Mouse (Mus musculus) large intestine, adult 2 months (tissue): ENCODE measurements around the gene Grsf1. TPM values are rescaled to one million over a fixed set of nuclear protein-coding genes. Genes with fewer than 3 reads are reported as not detected.

Experiments used
- DNase-seq: peaks from one replicate; pipeline ENCODE4 v3.0.0-alpha.2; 2012; ENCODE audit warnings: low read depth, low spot score
- whole genome bisulfite sequencing: fragments of 180-500 bp; shearing (Covaris S2); methylation state at CpG from one replicate; pipeline ENCODE4 v1.1.7; 2018; 5-methylcytosine and 5-hydroxymethylcytosine counted together
- polyA plus RNA-seq: library from polyadenylated mRNA; depleted of rRNA; stranded (reverse); fragments of >200 nt; gene quantifications from 2 replicates; pipeline ENCODE4 v1.2.3, GENCODE M21; 2012

Grsf1 gene
- polyA plus RNA-seq, 1 experiment, result 11.4 TPM

- 37% methylated on average over 10 of the region's 10 CpGs for WGBS
- DNase-seq, result no peak
Measured at GRCm38 (mm10) chr5:88690681-88691505, 14.9 kb upstream of the Grsf1 start.

DNA sequence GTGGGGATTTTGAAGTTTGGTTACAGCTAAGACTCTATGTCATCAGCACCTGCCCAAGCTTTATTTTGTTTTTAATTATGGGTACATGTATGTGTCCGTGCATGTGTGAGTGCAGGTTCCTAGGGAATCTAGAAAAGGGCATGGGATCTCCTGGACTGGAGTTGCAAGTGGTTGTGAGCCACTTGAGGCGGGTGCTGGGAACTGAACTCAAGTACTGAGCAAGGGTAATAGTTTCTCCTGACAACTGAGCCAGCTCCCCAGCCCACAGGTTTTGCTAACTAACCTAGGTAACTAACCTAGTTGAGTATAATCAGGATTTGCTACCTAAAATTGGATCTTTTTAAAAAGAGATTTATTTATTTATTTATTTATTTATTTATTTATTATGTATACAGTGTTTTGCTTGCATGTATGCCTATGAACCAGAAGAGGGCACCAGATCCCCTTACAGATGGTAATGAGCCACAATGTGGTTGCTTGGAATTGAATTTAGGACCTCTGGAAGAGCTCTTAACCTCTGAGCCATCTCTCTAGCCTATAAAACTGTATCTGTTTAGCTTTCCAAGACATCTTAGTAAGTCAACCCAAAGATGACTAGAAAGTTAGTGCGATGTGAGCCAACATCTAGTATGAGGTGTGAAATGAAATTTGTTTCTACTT, 13.4 kb upstream of the Grsf1 start:
- 70% methylated on average over 3 of the region's 3 CpGs for WGBS
- no peak for DNase-seq

- 34% methylated on average over 15 of the region's 15 CpGs for WGBS
- no peak for DNase-seq
Measured at GRCm38 (mm10) chr5:88688583-88689187, 12.7 kb upstream of the Grsf1 start.

GRCm38 (mm10) chr5:88687996-88688406, 12.0 kb upstream of the Grsf1 start:
- no peak for DNase-seq
- WGBS, result 83% methylated on average over 8 of the region's 8 CpGs

DNA sequence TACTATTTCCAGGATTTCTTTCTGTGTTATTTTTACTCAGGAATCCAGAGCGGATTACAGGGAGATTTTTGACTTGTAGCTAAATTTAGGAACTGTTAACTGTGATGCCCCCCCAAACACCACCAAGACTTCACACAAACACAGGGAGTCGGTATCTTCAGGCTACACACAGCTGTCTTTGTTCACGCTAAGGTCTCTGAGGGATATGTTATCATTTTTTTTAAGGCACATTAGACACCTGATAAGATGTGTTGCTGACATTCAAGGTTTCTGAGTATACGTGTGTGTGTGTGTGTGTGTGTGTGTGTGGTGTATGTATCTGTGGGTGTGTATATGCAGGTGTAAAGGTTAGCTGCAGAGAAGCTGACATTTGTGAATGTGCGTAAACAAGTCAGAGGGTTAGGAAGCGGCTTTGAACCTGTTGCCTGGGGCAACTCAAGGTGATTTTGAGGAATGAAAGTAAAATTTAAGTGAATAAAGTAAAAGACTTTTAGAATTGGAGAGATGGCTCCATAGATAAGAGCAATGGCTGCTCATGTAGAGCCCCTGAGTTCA, 9.9 kb upstream of the Grsf1 start:
- WGBS, result 66% methylated on average over 6 of the region's 6 CpGs
- no peak for DNase-seq

DNA sequence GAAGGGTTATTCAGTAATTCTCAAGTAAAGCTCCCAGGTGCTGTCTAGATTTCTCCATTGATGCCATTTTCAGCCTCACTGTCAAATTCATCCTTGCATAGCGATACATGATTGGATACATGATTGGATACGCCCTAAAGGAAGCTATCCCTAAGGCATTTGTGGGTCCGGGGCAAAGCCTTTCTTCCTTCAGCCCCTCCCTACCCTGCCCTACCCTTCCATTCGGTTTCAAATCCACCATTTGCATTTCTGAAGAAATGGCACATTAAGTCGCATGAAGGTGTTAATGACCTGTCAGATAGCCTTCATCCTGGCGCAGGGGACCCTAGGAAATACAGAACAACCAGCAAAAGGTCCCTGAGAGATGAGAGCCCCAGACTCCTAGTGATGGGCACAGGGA, 9.3 kb upstream of the Grsf1 start:
- DNase-seq, result no peak
- WGBS, result 43% methylated on average over 6 of the region's 6 CpGs

GRCm38 (mm10) chr5:88684226-88684625, 8.3 kb upstream of the Grsf1 start:
- DNase-seq, result no peak
- WGBS, result 34% methylated on average over 3 of the region's 3 CpGs

DNA sequence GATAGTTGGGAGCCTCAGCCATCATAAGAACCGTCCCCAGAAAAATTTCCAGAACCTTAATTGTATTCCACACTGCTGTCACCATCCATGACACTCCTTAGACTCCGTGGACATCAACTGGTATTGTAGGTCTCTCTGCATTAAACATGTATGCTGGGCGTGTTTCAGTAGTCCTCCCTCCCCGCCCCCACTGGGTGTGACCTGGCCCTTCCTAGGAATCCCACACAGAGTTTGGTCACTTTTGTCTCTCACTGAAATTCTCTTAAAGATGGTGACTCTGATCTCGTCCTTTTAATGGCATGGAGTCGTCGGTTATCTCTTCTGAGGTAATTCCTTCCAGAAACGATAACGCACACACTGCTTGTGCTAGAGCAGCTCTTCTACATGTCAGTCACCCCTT, 7.7 kb upstream of the Grsf1 start:
- DNase-seq, result no peak
- WGBS, result 81% methylated on average over 9 of the region's 9 CpGs

DNA sequence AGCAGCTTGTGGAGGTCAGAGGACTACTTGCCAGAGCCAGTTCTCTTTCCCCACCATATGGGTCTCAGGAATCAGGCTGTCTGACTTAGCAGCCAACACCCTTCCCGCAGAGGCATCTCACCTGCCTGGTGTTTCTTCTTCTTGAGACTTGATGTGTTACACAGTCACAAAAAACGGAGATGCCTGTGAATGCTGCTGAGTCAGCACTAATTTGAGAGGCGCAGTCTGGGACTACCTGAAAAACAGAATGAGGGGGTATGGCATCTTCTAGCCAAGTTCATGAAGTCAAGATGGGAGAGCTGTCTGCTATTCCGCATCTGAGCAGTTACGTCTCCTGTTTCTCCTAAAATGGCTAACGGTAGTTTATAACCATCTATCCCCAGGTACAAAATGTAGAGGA, 4.6 kb upstream of the Grsf1 start:
- DNase-seq, result no peak
- WGBS, result 88% methylated on average over 6 of the region's 6 CpGs

DNA sequence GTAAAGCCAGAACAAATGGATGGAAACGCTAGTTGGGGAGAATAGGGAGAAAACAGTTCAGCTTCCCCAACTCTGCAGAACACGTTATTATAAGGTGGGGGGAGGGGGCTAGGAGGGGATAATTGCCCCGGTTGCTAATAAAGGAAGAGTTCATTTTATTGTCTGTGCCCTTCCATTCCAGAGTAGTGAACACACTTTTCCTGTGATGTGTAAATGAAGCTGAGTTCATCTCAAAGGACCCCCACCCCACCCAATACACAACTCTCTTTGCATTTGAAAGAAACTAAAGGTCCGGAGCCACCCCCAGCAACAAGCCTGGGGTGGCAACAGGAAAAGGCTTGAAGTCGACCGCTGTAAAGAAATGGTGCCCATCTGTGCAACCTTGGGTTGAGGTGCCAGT, 3.4 kb upstream of the Grsf1 start:
- 39% methylated on average over 6 of the region's 6 CpGs for WGBS
- no peak for DNase-seq

DNA sequence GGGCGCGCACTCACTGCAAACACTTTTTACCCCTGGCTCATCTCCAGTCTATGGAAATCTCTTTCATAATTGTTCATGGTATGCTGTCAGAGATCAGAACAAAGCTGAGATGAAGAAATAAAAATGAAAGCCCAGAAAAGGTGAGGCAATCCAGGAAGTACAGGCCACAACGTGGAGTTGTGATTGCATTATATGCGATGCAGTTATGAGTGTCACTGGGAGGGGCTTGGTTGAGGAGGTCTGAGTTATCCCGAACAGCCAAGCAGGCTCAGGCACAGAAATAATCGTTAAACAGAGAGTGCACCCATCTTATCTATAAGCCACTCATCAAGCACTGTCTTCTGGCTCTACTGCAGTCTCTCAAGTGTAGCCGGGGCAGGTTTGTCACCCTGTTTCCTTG, 3.0 kb upstream of the Grsf1 start:
- WGBS, result 15% methylated on average over 7 of the region's 7 CpGs
- no peak for DNase-seq

DNA sequence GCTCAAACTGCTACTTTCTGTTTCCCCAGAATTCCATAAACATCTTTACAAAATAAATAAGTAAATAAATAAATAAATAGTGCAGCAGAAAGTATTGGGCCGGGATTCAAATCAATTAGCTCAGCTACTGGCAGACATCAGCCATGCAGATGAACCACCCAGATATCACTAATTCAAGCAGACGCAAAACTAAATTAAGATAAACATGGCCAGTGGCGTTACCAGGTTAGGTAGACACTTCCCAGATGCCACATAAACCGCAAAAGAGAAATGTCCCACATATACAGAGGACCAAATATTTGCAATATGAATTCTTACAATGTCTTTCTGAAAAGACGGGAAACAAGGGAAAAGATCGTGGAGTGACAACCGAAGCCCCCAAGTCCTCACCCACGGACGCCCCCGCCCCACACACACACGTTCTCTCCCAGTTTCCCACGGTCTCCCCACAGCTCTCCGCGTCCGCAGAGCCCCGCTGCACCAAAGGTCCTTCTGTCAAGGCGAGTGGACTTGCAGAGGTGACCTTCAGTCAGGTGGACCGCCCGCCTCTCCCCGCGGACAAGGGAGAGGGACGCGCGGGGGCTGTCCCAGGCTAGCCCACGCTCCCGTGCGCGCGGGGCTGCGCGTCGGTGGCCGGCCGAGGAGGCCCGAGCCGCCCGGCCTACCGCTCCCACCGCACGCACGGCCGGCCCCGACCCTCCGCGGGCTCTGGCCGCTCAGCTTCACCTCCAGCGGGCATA, 1.1 kb downstream of the Grsf1 start:
- WGBS, result 1% methylated on average over 47 of the region's 47 CpGs
- no peak for DNase-seq

- DNase-seq, result no peak
- WGBS, result 87% methylated on average over 5 of the region's 5 CpGs
Measured at GRCm38 (mm10) chr5:88663875-88664274, 12.1 kb downstream of the Grsf1 start.

- no peak for DNase-seq
- WGBS, result 98% methylated on average over 3 of the region's 3 CpGs
Measured at GRCm38 (mm10) chr5:88663151-88663550, 12.8 kb downstream of the Grsf1 start.

- WGBS, result 97% methylated on average over 1 of the region's 1 CpGs
- DNase-seq, result no peak
Measured at GRCm38 (mm10) chr5:88657868-88658267, 18.1 kb downstream of the Grsf1 start.

DNA sequence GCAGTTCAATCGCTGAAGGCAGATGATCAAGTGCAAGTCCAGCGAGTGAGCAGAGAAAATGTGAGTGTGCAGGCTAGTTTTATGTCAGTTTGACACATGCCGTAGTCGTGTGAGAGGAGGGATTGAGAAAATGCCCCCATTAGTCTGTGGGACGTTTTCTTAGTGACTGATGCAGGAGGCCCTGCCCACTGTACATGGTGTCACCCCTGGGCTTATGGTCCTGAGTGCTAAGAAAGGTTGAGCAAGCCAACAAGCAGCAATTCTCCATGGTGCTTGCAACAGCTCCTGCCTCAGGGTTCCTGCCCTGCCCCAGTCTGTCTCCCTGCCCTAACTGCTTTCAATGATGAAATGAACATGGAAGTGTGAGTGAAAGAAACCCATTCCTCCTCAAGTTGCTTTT, 23.4 kb downstream of the Grsf1 start:
- 82% methylated on average over 5 of the region's 5 CpGs for WGBS
- no peak for DNase-seq

DNA sequence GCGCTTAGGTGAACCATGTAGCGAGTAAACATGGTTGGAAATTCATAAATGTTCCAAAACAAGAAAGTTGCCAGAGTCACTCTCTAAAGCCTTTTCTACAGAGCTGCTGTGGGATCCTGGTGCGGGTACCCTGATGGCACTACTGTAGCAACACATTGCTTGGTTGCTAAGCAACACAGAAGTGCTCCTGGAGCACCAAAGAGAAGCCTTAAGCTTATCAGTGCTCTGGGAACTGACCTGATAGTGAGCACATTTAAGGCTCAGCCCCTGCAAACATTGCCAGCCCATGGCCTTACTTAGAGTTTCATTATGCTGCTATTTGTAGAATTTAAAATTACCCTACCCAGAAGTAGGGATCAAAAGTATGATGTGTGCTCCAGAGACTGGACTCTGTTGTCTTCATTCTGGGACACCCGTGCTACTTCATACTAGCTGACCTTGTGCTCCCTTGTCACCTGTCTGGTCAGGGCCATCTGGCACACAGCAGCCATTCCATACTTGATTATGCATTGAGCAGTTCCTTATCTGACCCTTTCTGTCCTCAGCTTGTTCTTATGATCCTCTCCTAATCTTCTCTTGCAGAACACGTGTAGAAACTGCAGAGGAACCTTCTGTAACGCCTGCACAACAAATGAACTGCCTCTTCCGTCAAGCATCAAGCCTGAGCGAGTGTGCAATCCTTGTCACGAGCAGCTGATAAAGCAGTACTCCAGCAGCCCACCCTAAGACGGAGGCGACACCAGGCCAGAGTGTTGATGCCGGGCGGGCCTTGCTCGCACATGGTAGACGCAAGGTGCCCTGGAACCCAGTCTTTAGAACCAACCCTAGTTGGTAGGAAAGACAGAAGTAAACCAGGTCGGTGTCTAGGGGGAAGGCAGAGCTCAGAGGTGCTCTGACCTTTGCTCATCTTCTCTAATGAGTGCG, 26.5 kb downstream of the Grsf1 start:
- DNase-seq, result no peak
- 92% methylated on average over 17 of the region's 17 CpGs for WGBS

DNA sequence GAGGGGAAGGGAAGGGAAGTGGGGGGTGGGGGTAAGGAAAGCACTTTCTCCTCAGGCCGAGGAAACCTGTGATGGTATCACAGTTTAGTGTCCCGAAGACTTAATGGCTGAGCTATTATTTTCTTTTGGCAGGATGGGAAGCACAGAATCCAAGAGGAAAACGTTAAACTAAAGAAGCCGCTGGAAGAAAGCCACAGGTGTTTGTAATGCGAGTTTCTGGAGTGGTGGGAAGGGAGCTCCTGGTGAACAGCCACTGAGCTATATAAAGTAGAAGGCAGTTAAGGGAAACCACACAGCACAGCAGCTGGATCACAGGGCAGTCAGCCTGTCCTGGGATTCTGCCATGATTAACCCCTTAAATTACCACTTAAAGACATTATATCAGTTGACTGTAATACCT, 30.6 kb downstream of the Grsf1 start:
- no peak for DNase-seq

DNA sequence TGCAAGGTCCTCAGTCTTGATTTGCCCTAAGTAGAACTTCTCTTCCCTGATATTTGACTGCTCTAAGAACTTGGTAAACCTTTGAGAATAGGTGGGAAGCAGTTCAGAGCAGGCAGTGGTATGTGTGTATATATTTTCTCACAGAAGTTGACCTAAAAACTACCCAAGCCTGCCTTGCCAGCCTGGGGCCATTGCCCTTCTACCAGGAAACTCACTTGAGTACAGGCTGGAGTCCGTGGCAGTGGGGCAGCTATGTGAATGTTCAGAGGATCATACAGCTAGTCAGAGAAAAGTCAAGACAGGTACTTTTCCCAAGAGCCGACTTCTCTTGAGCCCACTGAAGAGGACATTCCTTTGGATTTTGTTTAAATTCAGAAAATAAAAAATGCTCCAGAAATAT, 31.1 kb downstream of the Grsf1 start:
- DNase-seq, result no peak
- 76% methylated on average over 2 of the region's 2 CpGs for WGBS

More for the DNA sequence above, 30.6 kb downstream of the Grsf1 start:
- WGBS, result 43% methylated on average over 5 of the region's 5 CpGs
